Mouse (Mus musculus) adrenal gland (tissue): Measurements from ENCODE around the gene Fsd2.

Source experiments
- intact Hi-C: fragments of 180-260 bp; cut with DNase I; formaldehyde crosslinking; loops from one replicate; pipeline ENCODE4 v1.15.1; 2025
- long read RNA-seq, 2 experiments: library from polyadenylated mRNA; unstranded; transcript quantifications; one replicate each; pipeline ENCODE4 v2.0.0; 2020; ENCODE audit warnings: borderline replicate concordance in 1 of 2; ENCODE audit not compliant: insufficient replicate concordance in 1 of 2

Fsd2 gene
- long read RNA-seq, experiment 1: 0 reads
- long read RNA-seq, experiment 2: 0 reads

- intact Hi-C loops: loop anchor here (5.0 kb wide), 1 partner anchor 45 kb away; no protein-coding TSS in a partner anchor
Measured at GRCm38 (mm10) chr7:81566892-81567291, at the start of gene Fsd2. Fsd2 (minus strand) TSS chr7:81566944.

- intact Hi-C loops: no loop called here
Measured at GRCm38 (mm10) chr7:81615031-81615430, 48.3 kb upstream of the Fsd2 start.

- intact Hi-C loops: no loop called here
Measured at GRCm38 (mm10) chr7:81612856-81613635, 46.3 kb upstream of the Fsd2 start.

GRCm38 (mm10) chr7:81610125-81610524 is 43.4 kb upstream of the Fsd2 start:
- intact Hi-C loops: no loop called here

GRCm38 (mm10) chr7:81606452-81606851 is 39.7 kb upstream of the Fsd2 start:
- intact Hi-C loops: loop anchor here (10.0 kb wide), 1 partner anchor 138 kb away; no protein-coding TSS in a partner anchor

GRCm38 (mm10) chr7:81605489-81605888 is 38.7 kb upstream of the Fsd2 start:
- intact Hi-C loops: loop anchor here (10.0 kb wide), 1 partner anchor 139 kb away; no protein-coding TSS in a partner anchor

- intact Hi-C loops: loop anchor here (10.0 kb wide), 1 partner anchor 140 kb away; no protein-coding TSS in a partner anchor
Measured at GRCm38 (mm10) chr7:81604991-81605390, 38.2 kb upstream of the Fsd2 start.

- intact Hi-C loops: loop anchor here (10.0 kb wide), 1 partner anchor 145 kb away; no protein-coding TSS in a partner anchor
Measured at GRCm38 (mm10) chr7:81599379-81600280, 32.9 kb upstream of the Fsd2 start.

GRCm38 (mm10) chr7:81597660-81598059 is 30.9 kb upstream of the Fsd2 start:
- intact Hi-C loops: no loop called here

- intact Hi-C loops: no loop called here
Measured at GRCm38 (mm10) chr7:81596086-81596485, 29.3 kb upstream of the Fsd2 start.

- intact Hi-C loops: no loop called here
Measured at GRCm38 (mm10) chr7:81595056-81595455, 28.3 kb upstream of the Fsd2 start.

- intact Hi-C loops: no loop called here
Measured at GRCm38 (mm10) chr7:81593387-81593786, 26.6 kb upstream of the Fsd2 start.

GRCm38 (mm10) chr7:81592686-81593085 is 25.9 kb upstream of the Fsd2 start:
- intact Hi-C loops: no loop called here

- intact Hi-C loops: no loop called here
Measured at GRCm38 (mm10) chr7:81587238-81587637, 20.5 kb upstream of the Fsd2 start.

GRCm38 (mm10) chr7:81585326-81585725 is 18.6 kb upstream of the Fsd2 start:
- intact Hi-C loops: no loop called here

GRCm38 (mm10) chr7:81583512-81583911 is 16.8 kb upstream of the Fsd2 start:
- intact Hi-C loops: no loop called here

- intact Hi-C loops: loop anchor here (10.0 kb wide), 1 partner anchor 235 kb away; the partner anchor contains the start of gene Rps17
Measured at GRCm38 (mm10) chr7:81579312-81579711, 12.6 kb upstream of the Fsd2 start.

GRCm38 (mm10) chr7:81578413-81578812 is 11.7 kb upstream of the Fsd2 start:
- intact Hi-C loops: loop anchor here (10.0 kb wide), 1 partner anchor 234 kb away; the partner anchor contains the start of gene Rps17

GRCm38 (mm10) chr7:81577872-81578271 is 11.1 kb upstream of the Fsd2 start:
- intact Hi-C loops: loop anchor here (10.0 kb wide), 1 partner anchor 233 kb away; the partner anchor contains the start of gene Rps17

GRCm38 (mm10) chr7:81575606-81576005 is 8.9 kb upstream of the Fsd2 start:
- intact Hi-C loops: loop anchor here (10.0 kb wide), 1 partner anchor 231 kb away; the partner anchor contains the start of gene Rps17

- intact Hi-C loops: loop anchor here (5.0 to 10.0 kb wide), 2 partner anchors 117 to 229 kb away; partner anchors contain the start of genes Cpeb1 and Rps17
Measured at GRCm38 (mm10) chr7:81573821-81574220, 7.1 kb upstream of the Fsd2 start.
